Mouse (Mus musculus) cerebellum, adult 2 months (tissue): ENCODE measurements around the gene Shank1.

Source experiments
- CTCF ChIP-seq: fragments of 200-500 bp; IDR thresholded peaks from 2 replicates; pipeline ENCODE4 v1.5.1; 2011; ENCODE audit warnings: low read depth, mild to moderate bottlenecking, control low read depth, low read length, moderate library complexity, borderline replicate concordance; ENCODE audit not compliant: insufficient read depth
- POLR2A ChIP-seq: fragments of 200-500 bp; IDR thresholded peaks from 2 replicates; pipeline ENCODE4 v1.6.1; 2011; ENCODE audit warnings: low read length, control low read depth, borderline replicate concordance; ENCODE audit not compliant: insufficient read depth

GRCm38 (mm10) chr7:44334139-44334538 is 24.1 kb downstream of the Shank1 start:
- TF ChIP-seq CTCF = no peak
- no peak for TF ChIP-seq POLR2A
